24 mouse cellular contexts compared by ENCODE assay signal in the genomic region with DNA sequence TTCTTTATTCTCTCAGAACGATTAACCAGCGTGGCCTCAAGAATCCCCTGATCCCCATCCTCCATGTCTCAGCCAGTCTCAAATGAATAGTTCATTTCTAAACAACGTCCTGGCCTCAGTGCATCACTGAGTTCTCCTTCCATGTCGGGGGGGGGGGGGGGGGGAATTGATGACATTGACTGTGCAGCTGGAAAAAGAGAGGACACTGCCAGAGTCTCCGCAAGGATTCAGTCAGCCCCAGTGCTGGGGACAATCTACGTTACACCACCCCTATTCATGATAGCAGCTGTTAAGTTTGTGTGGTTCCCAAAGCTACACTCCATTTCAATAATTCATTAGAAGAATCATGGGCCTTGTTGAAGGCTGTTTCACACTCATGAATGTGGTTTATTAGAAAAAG.
DNase-seq lines count a peak whose midpoint lies in the region; ATAC-seq and TF ChIP-seq lines count a peak whose summit lies in the region.
"Had no signal": no experiment of that assay in that cellular context is flagged by ENCODE, and none has a peak within 500 bp of the region (broad histone marks: within the 10 kb centered on the region; RNA-seq: fewer than 3 reads in every experiment).

No protein-coding gene starts in this region.

- H3K27me3 ChIP-seq in lung, embryonic 16.5 days (ENCODE audit: control insufficient read depth, insufficient read depth, low read depth, low read length) = no peaks in the 10 kb centered on the region
- no peaks in the 10 kb centered on the region for H3K27me3 ChIP-seq in stomach, embryonic 15.5 days (replicated peaks)
- no peaks in the 10 kb centered on the region for H3K27me3 ChIP-seq in stomach, postnatal 0 days (ENCODE audit: control insufficient read depth, insufficient read depth, low read length)
- H3K27me3 ChIP-seq: embryonic facial prominence, embryonic 12.5 days; embryonic facial prominence, embryonic 15.5 days; forebrain, embryonic 15.5 days; heart, embryonic 15.5 days; hindbrain, embryonic 13.5 days had no signal

- H3K4me3 ChIP-seq in layer of hippocampus, adult 2 months = no peak overlapping the region
- no peak overlapping the region for H3K4me3 ChIP-seq in lung, embryonic 16.5 days (ENCODE audit: low read length)
- no peak overlapping the region for H3K4me3 ChIP-seq in stomach, embryonic 15.5 days (replicated peaks)
- H3K4me3 ChIP-seq in stomach, postnatal 0 days (ENCODE audit: low read depth, low read length) = no peak overlapping the region
- H3K4me3 ChIP-seq: embryonic facial prominence, embryonic 12.5 days; embryonic facial prominence, embryonic 15.5 days; forebrain, embryonic 15.5 days; heart, embryonic 15.5 days; hindbrain, embryonic 10.5 days; hindbrain, embryonic 13.5 days had no signal

- WGBS in lung, embryonic 16.5 days = 44% methylated on average over 6 of the region's 6 CpGs
- WGBS in stomach, embryonic 15.5 days = 63% methylated on average over 6 of the region's 6 CpGs
- WGBS in stomach, postnatal 0 days = 58% methylated on average over 6 of the region's 6 CpGs

- TF ChIP-seq CTCF in layer of hippocampus, adult 2 months (conservative IDR thresholded peaks at IDR 0.05) = no peak
- no peak for TF ChIP-seq CTCF in stomach, postnatal 0 days (IDR thresholded peaks at IDR 0.05; ENCODE audit: low read depth)

- H3K4me1 ChIP-seq in lung, embryonic 16.5 days (replicated peaks; ENCODE audit: control insufficient read depth, insufficient read depth, low read length) = peaks cover 15% of the 10 kb centered on the region
- H3K4me1 ChIP-seq in stomach, embryonic 15.5 days = peaks cover 7% of the 10 kb centered on the region; the same call in 1 of the 2 replicates
- no peaks in the 10 kb centered on the region for H3K4me1 ChIP-seq in stomach, postnatal 0 days (replicated peaks; ENCODE audit: control insufficient read depth, insufficient read depth)
- H3K4me1 ChIP-seq: embryonic facial prominence, embryonic 12.5 days; forebrain, embryonic 15.5 days had no signal

- H3K9ac ChIP-seq in lung, embryonic 16.5 days (ENCODE audit: low read length) = no peak overlapping the region
- no peak overlapping the region for H3K9ac ChIP-seq in stomach, embryonic 15.5 days
- no peak overlapping the region for H3K9ac ChIP-seq in stomach, postnatal 0 days (ENCODE audit: low read length)
- H3K9ac ChIP-seq: embryonic facial prominence, embryonic 12.5 days; embryonic facial prominence, embryonic 15.5 days; forebrain, embryonic 15.5 days; heart, embryonic 15.5 days; hindbrain, embryonic 13.5 days had no signal

- DNase-seq in layer of hippocampus, adult 2 months (ENCODE audit: low spot score in 2 of 2) = no peak
- no peak for DNase-seq in layer of hippocampus, postnatal 36 days
- DNase-seq in lung, postnatal 14 days = no peak
- DNase-seq in stomach, postnatal 0 days (ENCODE audit: low spot score) = no peak
- DNase-seq: adrenal gland, adult 2 months; adrenal gland, postnatal 14 days; cerebellum, adult 11 months; cerebellum, adult 2 months; cerebellum, adult 9-11 months; cerebellum, postnatal 25 days; gastrocnemius, postnatal 10 days; gastrocnemius, postnatal 36 days; heart, postnatal 36 days had no signal

- peak; percentile 54 for ATAC-seq in lung, embryonic 16.5 days (ENCODE audit: low read depth)
- ATAC-seq in stomach, embryonic 15.5 days (ENCODE audit: insufficient read depth, low FRiP score, low read depth) = no peak
- ATAC-seq in stomach, postnatal 0 days (ENCODE audit: low FRiP score, low TSS enrichment) = no peak
- ATAC-seq: CD4-positive, CD25-positive, alpha-beta regulatory T cell, adult 4 months; forebrain, embryonic 15.5 days; hindbrain, embryonic 16.5 days had no signal

- no peaks in the 10 kb centered on the region for H3K9me3 ChIP-seq in lung, embryonic 16.5 days (ENCODE audit: control insufficient read depth, low read length)
- H3K9me3 ChIP-seq in stomach, embryonic 15.5 days = no peaks in the 10 kb centered on the region
- H3K9me3 ChIP-seq in stomach, postnatal 0 days (ENCODE audit: control insufficient read depth, low read length) = no peaks in the 10 kb centered on the region
- H3K9me3 ChIP-seq: embryonic facial prominence, embryonic 12.5 days; embryonic facial prominence, embryonic 15.5 days; forebrain, embryonic 15.5 days; heart, embryonic 15.5 days; hindbrain, embryonic 10.5 days had no signal

- peak overlapping the region; percentile 84; the same call in 1 of the 2 replicates for H3K27ac ChIP-seq in layer of hippocampus, adult 2 months
- peak overlapping the region; percentile 54 for H3K27ac ChIP-seq in lung, embryonic 16.5 days (ENCODE audit: low read length)
- peak overlapping the region; percentile 18; the same call in 1 of the 2 replicates for H3K27ac ChIP-seq in stomach, embryonic 15.5 days
- H3K27ac ChIP-seq in stomach, postnatal 0 days (replicated peaks) = no peak overlapping the region
- H3K27ac ChIP-seq: embryonic facial prominence, embryonic 12.5 days; embryonic facial prominence, embryonic 15.5 days; forebrain, embryonic 15.5 days; hindbrain, embryonic 10.5 days; hindbrain, embryonic 13.5 days had no signal

- H3K4me2 ChIP-seq in lung, embryonic 16.5 days (ENCODE audit: low read depth, low read length) = no peak overlapping the region
- no peak overlapping the region for H3K4me2 ChIP-seq in stomach, embryonic 15.5 days
- no peak overlapping the region for H3K4me2 ChIP-seq in stomach, postnatal 0 days (replicated peaks; ENCODE audit: low read depth)
- H3K4me2 ChIP-seq: embryonic facial prominence, embryonic 12.5 days; embryonic facial prominence, embryonic 15.5 days; forebrain, embryonic 15.5 days; heart, embryonic 11.5 days; heart, embryonic 15.5 days; hindbrain, embryonic 13.5 days had no signal

- H3K36me3 ChIP-seq in lung, embryonic 16.5 days (ENCODE audit: control insufficient read depth, insufficient read depth, low read length) = no peaks in the 10 kb centered on the region
- no peaks in the 10 kb centered on the region for H3K36me3 ChIP-seq in stomach, embryonic 15.5 days
- H3K36me3 ChIP-seq in stomach, postnatal 0 days (ENCODE audit: control insufficient read depth, insufficient read depth, low read length) = no peaks in the 10 kb centered on the region
- H3K36me3 ChIP-seq: embryonic facial prominence, embryonic 12.5 days; embryonic facial prominence, embryonic 15.5 days; forebrain, embryonic 15.5 days; heart, embryonic 15.5 days; hindbrain, embryonic 10.5 days; hindbrain, embryonic 13.5 days had no signal

- TF ChIP-seq EP300 in stomach, postnatal 0 days (optimal IDR thresholded peaks at IDR 0.05) = no peak
